Mouse (Mus musculus) liver, embryonic 16.5 days (tissue): Measurements from ENCODE around the gene Cyp4a31. TPM values are rescaled to one million over a fixed set of nuclear protein-coding genes. Genes with fewer than 3 reads are reported as not detected.
"Not testable (repeated sequence)": the region's sequence is repeated elsewhere in the genome, so short reads cannot be mapped to it uniquely, and the experiment has no call there.

Experiments
- ATAC-seq: fragments of 200-750 bp; cut with Nextera tagmentation; 2 replicates; pipeline ENCODE4 v1.8.0; 2017; ENCODE audit warnings: low read depth, mild to moderate bottlenecking, moderate number of reproducible peaks, moderate library complexity
- H3K27ac ChIP-seq: fragments of 300-500 bp; sonication (generic); 2 replicates; pipeline ENCODE4 v1.5.1; 2014; ENCODE audit warnings: mild to moderate bottlenecking, low read length
- H3K27me3 ChIP-seq: fragments of 300-500 bp; sonication (generic); 2 replicates; pipeline ENCODE4 v1.6.1; 2014; ENCODE audit warnings: low read depth, low read length, mixed read lengths; ENCODE audit not compliant: control insufficient read depth, insufficient read depth
- H3K36me3 ChIP-seq: fragments of 300-500 bp; sonication (generic); 2 replicates; pipeline ENCODE4 v1.6.1; 2014; ENCODE audit warnings: mild to moderate bottlenecking; ENCODE audit not compliant: control insufficient read depth, insufficient read depth
- H3K4me1 ChIP-seq: fragments of 300-500 bp; sonication (generic); 2 replicates; pipeline ENCODE4 v1.6.1; 2014; ENCODE audit warnings: low read depth, low read length, mixed read lengths; ENCODE audit not compliant: control insufficient read depth
- H3K4me2 ChIP-seq: fragments of 300-500 bp; sonication (generic); 2 replicates; pipeline ENCODE4 v1.6.1; 2014; ENCODE audit warnings: low read depth, low read length, mixed read lengths
- H3K4me3 ChIP-seq: fragments of 300-500 bp; sonication (generic); 2 replicates; pipeline ENCODE4 v1.5.1; 2014; ENCODE audit warnings: low read depth, mild to moderate bottlenecking, low read length
- H3K9ac ChIP-seq: fragments of 300-500 bp; sonication (generic); 2 replicates; pipeline ENCODE4 v1.6.1; 2014; ENCODE audit warnings: low read depth, low read length
- H3K9me3 ChIP-seq: fragments of 300-500 bp; sonication (generic); replicated peaks from 2 replicates; pipeline ENCODE4 v1.6.1; 2016; ENCODE audit warnings: low read length; ENCODE audit not compliant: control insufficient read depth
- WGBS: fragments of 180-500 bp; shearing (Covaris S2); extraction: QIAGEN DNeasy Blood & Tissue Kit; methylation state at CpG from one replicate; pipeline ENCODE4 v1.1.7; 2014; ENCODE audit not compliant: insufficient replicate concordance; 5-methylcytosine and 5-hydroxymethylcytosine counted together
- polyA plus RNA-seq: library from polyadenylated mRNA; unstranded; fragments of >200 nt; fragmentation: Nextera tagmentation; extraction: Ambion mirVana; gene quantifications from 2 replicates; pipeline ENCODE4 v1.2.1, GENCODE M21; 2015

Cyp4a31 gene
- polyA plus RNA-seq, 1 experiment from 2014 or later: 1.7 TPM

GRCm38 (mm10) chr4:115614005-115614404 lies 50.6 kb downstream of the Cyp4a31 start:
- ATAC-seq: no peak
- Histone ChIP-seq H3K4me3 (no peak overlapping the region), H3K4me2 (no peak overlapping the region)

GRCm38 (mm10) chr4:115625560-115625959 lies 62.1 kb downstream of the Cyp4a31 start:
- ATAC-seq, H3K4me1 ChIP-seq, H3K9ac ChIP-seq, H3K9me3 ChIP-seq, H3K27ac ChIP-seq, H3K27me3 ChIP-seq, H3K4me3 ChIP-seq, H3K4me2 ChIP-seq, H3K36me3 ChIP-seq: not testable (repeated sequence)
- 58% methylated on average over 3 of the region's 3 CpGs for whole genome bisulfite sequencing

More at GRCm38 (mm10) chr4:115614005-115614404, 50.6 kb downstream of the Cyp4a31 start:
- no peaks in the 10 kb centered on the region for H3K36me3 ChIP-seq
- H3K27me3 ChIP-seq: no peaks in the 10 kb centered on the region
- no peak overlapping the region for H3K9ac ChIP-seq
- H3K9me3 ChIP-seq: no peaks in the 10 kb centered on the region
- no peaks in the 10 kb centered on the region for H3K4me1 ChIP-seq
- H3K27ac ChIP-seq: no peak overlapping the region

Other genes starting within 250 kb of the Cyp4a31 start
- not detected in 2 replicates for gene Cyp4a12b, start 152.0 kb upstream of the Cyp4a31 start, polyA plus RNA-seq
- not detected in 2 replicates for gene Cyp4a30b, start 111.0 kb upstream of the Cyp4a31 start, polyA plus RNA-seq
- gene Cyp4a14, start 67.5 kb upstream of the Cyp4a31 start, polyA plus RNA-seq: 0.09 and 0.11 TPM in 2 replicates
- gene Cyp4a10, start 45.4 kb upstream of the Cyp4a31 start, polyA plus RNA-seq: 0.08 and 0.31 TPM in 2 replicates
- not detected in 2 replicates for gene Cyp4a32, start 37.3 kb downstream of the Cyp4a31 start, polyA plus RNA-seq
- gene Cyp4b1, start 84.1 kb downstream of the Cyp4a31 start, polyA plus RNA-seq: 3.9 and 4.5 TPM in 2 replicates
- 10.0 and 10.9 TPM in 2 replicates for gene Efcab14, start 174.1 kb downstream of the Cyp4a31 start, polyA plus RNA-seq
- gene Tex38, start 217.4 kb downstream of the Cyp4a31 start, polyA plus RNA-seq: 0.12 TPM in 1 of 2 replicates, not detected in the other
- 11.6 and 12.7 TPM in 2 replicates for gene Atpaf1, start 221.2 kb downstream of the Cyp4a31 start, polyA plus RNA-seq